16 mouse cellular contexts compared by ENCODE assay signal in the genomic region with DNA sequence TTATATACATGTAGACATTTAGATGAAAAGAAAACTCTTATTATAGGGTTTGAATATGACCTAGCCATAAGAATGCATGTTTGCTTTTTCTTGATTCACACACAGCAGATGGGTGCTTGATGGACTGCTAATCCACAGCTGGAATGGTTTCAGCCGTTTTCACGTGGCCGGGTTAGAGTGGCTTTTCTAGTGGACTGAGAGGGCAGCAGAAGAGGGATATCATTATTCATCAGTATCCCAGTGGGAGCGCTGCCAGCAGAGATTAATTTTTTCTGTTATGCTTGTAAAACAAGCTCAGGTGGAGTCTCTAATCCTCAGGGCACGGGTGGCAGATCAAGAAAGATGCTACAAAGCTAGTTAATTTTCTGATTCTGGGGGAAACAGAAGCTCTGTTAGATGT.
A peak's percentile ranks its signal among the peaks of the same experiment; 100 is the strongest.
DNase-seq lines count a peak whose midpoint lies in the region; ATAC-seq and TF ChIP-seq lines count a peak whose summit lies in the region.
"Had no signal": no experiment of that assay in that cellular context is flagged by ENCODE, and none has a peak within 500 bp of the region (broad histone marks: within the 10 kb centered on the region; RNA-seq: fewer than 3 reads in every experiment).

No protein-coding gene starts in this region.

- no peak overlapping the region for H3K4me3 ChIP-seq in forebrain, embryonic 14.5 days (ENCODE audit: low read depth, low read length)
- H3K4me3 ChIP-seq in forebrain, embryonic 16.5 days (replicated peaks; ENCODE audit: low read length), result no peak overlapping the region
- H3K4me3 ChIP-seq in hindbrain, postnatal 0 days (ENCODE audit: low read length), result no peak overlapping the region
- H3K4me3 ChIP-seq: heart, embryonic 10.5 days; kidney, embryonic 15.5 days; left cerebral cortex, adult 2 months had no signal

- H3K4me1 ChIP-seq in forebrain, embryonic 14.5 days (ENCODE audit: control insufficient read depth, insufficient read depth, low read length), result no peaks in the 10 kb centered on the region
- H3K4me1 ChIP-seq in forebrain, embryonic 16.5 days (replicated peaks; ENCODE audit: control insufficient read depth, insufficient read depth, low read length), result no peaks in the 10 kb centered on the region
- H3K4me1 ChIP-seq in hindbrain, postnatal 0 days (ENCODE audit: insufficient read depth, low read length), result no peaks in the 10 kb centered on the region
- H3K4me1 ChIP-seq: heart, embryonic 10.5 days; kidney, embryonic 15.5 days had no signal

- peak; percentile 24 for DNase-seq in forebrain, embryonic 14.5 days (ENCODE audit: low spot score)
- DNase-seq in right cerebral cortex, postnatal 4 days, result peak; percentile 1
- no peak for DNase-seq in right cerebral cortex, adult 18-20 months
- DNase-seq in hindbrain, postnatal 0 days (ENCODE audit: low spot score), result peak; percentile 58
- peak; percentile 43 for DNase-seq in retina, postnatal 7 days (ENCODE audit: low read depth, low spot score)
- no peak for DNase-seq in lung, adult 18-20 months
- DNase-seq: adrenal gland, postnatal 10 days; gastrocnemius, postnatal 36 days; heart, postnatal 14 days; liver, postnatal 0 days; lung, postnatal 36 days; right cerebral cortex, postnatal 25 days had no signal

- TF ChIP-seq CTCF in hindbrain, postnatal 0 days (IDR thresholded peaks at IDR 0.05; ENCODE audit: low read depth), result no peak

- no peaks in the 10 kb centered on the region for H3K9me3 ChIP-seq in forebrain, embryonic 14.5 days (replicated peaks; ENCODE audit: control insufficient read depth, low read length)
- no peaks in the 10 kb centered on the region for H3K9me3 ChIP-seq in forebrain, embryonic 16.5 days (ENCODE audit: control insufficient read depth, low read length)
- H3K9me3 ChIP-seq in hindbrain, postnatal 0 days (ENCODE audit: low read length), result no peaks in the 10 kb centered on the region
- H3K9me3 ChIP-seq: heart, embryonic 10.5 days; kidney, embryonic 15.5 days had no signal

- no peaks in the 10 kb centered on the region for H3K27me3 ChIP-seq in forebrain, embryonic 14.5 days (replicated peaks; ENCODE audit: control insufficient read depth, insufficient read depth, low read length)
- no peaks in the 10 kb centered on the region for H3K27me3 ChIP-seq in forebrain, embryonic 16.5 days (replicated peaks; ENCODE audit: control insufficient read depth, insufficient read depth, low read length)
- H3K27me3 ChIP-seq in hindbrain, postnatal 0 days (ENCODE audit: insufficient read depth, low read length), result no peaks in the 10 kb centered on the region
- H3K27me3 ChIP-seq: kidney, embryonic 15.5 days had no signal

- no peak for ATAC-seq in forebrain, embryonic 14.5 days
- ATAC-seq in forebrain, embryonic 16.5 days, result no peak
- ATAC-seq in hindbrain, postnatal 0 days, result no peak; the same call in 1 of the 2 replicates
- ATAC-seq: liver, postnatal 0 days had no signal

- WGBS in forebrain, embryonic 14.5 days, result 45% methylated on average over 5 of the region's 5 CpGs
- WGBS in forebrain, embryonic 16.5 days, result 38% methylated on average over 5 of the region's 5 CpGs
- WGBS in hindbrain, postnatal 0 days, result 31% methylated on average over 5 of the region's 5 CpGs

- H3K27ac ChIP-seq in forebrain, embryonic 14.5 days (ENCODE audit: low read depth, low read length), result no peak overlapping the region
- H3K27ac ChIP-seq in forebrain, embryonic 16.5 days (ENCODE audit: low read length), result no peak overlapping the region
- no peak overlapping the region for H3K27ac ChIP-seq in hindbrain, postnatal 0 days
- H3K27ac ChIP-seq: heart, embryonic 10.5 days; kidney, embryonic 15.5 days; left cerebral cortex, adult 2 months had no signal

- no peak overlapping the region for H3K9ac ChIP-seq in forebrain, embryonic 14.5 days (ENCODE audit: low read length)
- no peak overlapping the region for H3K9ac ChIP-seq in forebrain, embryonic 16.5 days (replicated peaks; ENCODE audit: low read depth, low read length)
- H3K9ac ChIP-seq in hindbrain, postnatal 0 days (replicated peaks; ENCODE audit: low read length), result no peak overlapping the region
- H3K9ac ChIP-seq: kidney, embryonic 15.5 days; liver, postnatal 0 days had no signal

- no peaks in the 10 kb centered on the region for H3K36me3 ChIP-seq in forebrain, embryonic 14.5 days (ENCODE audit: control insufficient read depth, insufficient read depth, low read length)
- no peaks in the 10 kb centered on the region for H3K36me3 ChIP-seq in forebrain, embryonic 16.5 days (ENCODE audit: control insufficient read depth, insufficient read depth)
- no peaks in the 10 kb centered on the region for H3K36me3 ChIP-seq in hindbrain, postnatal 0 days (ENCODE audit: insufficient read depth, low read length)
- H3K36me3 ChIP-seq: heart, embryonic 10.5 days; kidney, embryonic 15.5 days had no signal

- H3K4me2 ChIP-seq in forebrain, embryonic 14.5 days (ENCODE audit: low read length), result no peak overlapping the region
- H3K4me2 ChIP-seq in forebrain, embryonic 16.5 days (ENCODE audit: low read length), result no peak overlapping the region
- no peak overlapping the region for H3K4me2 ChIP-seq in hindbrain, postnatal 0 days (ENCODE audit: low read depth, low read length)
- H3K4me2 ChIP-seq: kidney, embryonic 15.5 days had no signal

Comparison
In these comparisons a context has a peak if more than half of its experiments do, and no peak if none do; other contexts are left out.
1. DNase-seq: peak in forebrain, embryonic 14.5 days (single experiment), right cerebral cortex, postnatal 4 days (single experiment), hindbrain, postnatal 0 days (single experiment) and retina, postnatal 7 days (single experiment); none in right cerebral cortex, adult 18-20 months (single experiment) and lung, adult 18-20 months (0 of 2).